Mouse (Mus musculus): ENCODE data around the gene Arhgap28. TPM values are rescaled to one million over a fixed set of nuclear protein-coding genes. Genes with fewer than 3 reads are reported as not detected.
A peak's percentile ranks its signal among the peaks of the same experiment; 100 is the strongest.

The Arhgap28 gene
- polyA plus RNA-seq, 1 experiment from 2014 or later = 13.1 TPM

- Histone ChIP-seq H3K27me3 (no peaks in the 10 kb centered on the region), H3K4me1 (replicated peaks) (no peaks in the 10 kb centered on the region), H3K9ac (no peak overlapping the region), H3K9me3 (no peaks in the 10 kb centered on the region), H3K4me2 (no peak overlapping the region), H3K36me3 (no peaks in the 10 kb centered on the region), H3K27ac (no peak overlapping the region), H3K4me3 (no peak overlapping the region)
- WGBS = 80% methylated on average over 7 of the region's 7 CpGs
- no peak for ATAC-seq (ENCODE audit: low FRiP score)
Measured at GRCm38 (mm10) chr17:67919959-67920358, 84.0 kb downstream of the Arhgap28 start.

- Histone ChIP-seq H3K9ac (no peak overlapping the region), H3K27me3 (no peaks in the 10 kb centered on the region), H3K4me1 (replicated peaks) (no peaks in the 10 kb centered on the region), H3K4me2 (no peak overlapping the region), H3K27ac (no peak overlapping the region), H3K9me3 (no peaks in the 10 kb centered on the region), H3K4me3 (no peak overlapping the region), H3K36me3 (no peaks in the 10 kb centered on the region)
- WGBS = 89% methylated on average over 7 of the region's 7 CpGs
- no peak for ATAC-seq (ENCODE audit: low FRiP score)
Measured at GRCm38 (mm10) chr17:67918201-67918600, 85.7 kb downstream of the Arhgap28 start.

- ATAC-seq (ENCODE audit: low FRiP score) = no peak
- no peaks in the 10 kb centered on the region for H3K4me1 ChIP-seq (replicated peaks)
- WGBS = 57% methylated on average over 2 of the region's 2 CpGs
- no peak overlapping the region for H3K27ac ChIP-seq
- no peak overlapping the region for H3K9ac ChIP-seq
- H3K4me3 ChIP-seq = no peak overlapping the region
- H3K4me2 ChIP-seq = no peak overlapping the region
- no peaks in the 10 kb centered on the region for H3K36me3 ChIP-seq
- no peaks in the 10 kb centered on the region for H3K27me3 ChIP-seq
- no peaks in the 10 kb centered on the region for H3K9me3 ChIP-seq
Measured at GRCm38 (mm10) chr17:67916901-67917300, 87.0 kb downstream of the Arhgap28 start.

GRCm38 (mm10) chr17:67912640-67913039 is 91.3 kb downstream of the Arhgap28 start:
- Histone ChIP-seq H3K4me1 (replicated peaks) (no peaks in the 10 kb centered on the region), H3K4me2 (no peak overlapping the region), H3K27ac (no peak overlapping the region), H3K9ac (no peak overlapping the region), H3K27me3 (no peaks in the 10 kb centered on the region), H3K36me3 (no peaks in the 10 kb centered on the region), H3K4me3 (no peak overlapping the region), H3K9me3 (no peaks in the 10 kb centered on the region)
- peak; percentile 63 for ATAC-seq (ENCODE audit: low FRiP score)
- WGBS = 61% methylated on average over 12 of the region's 12 CpGs

- WGBS = 85% methylated on average over 11 of the region's 11 CpGs
- Histone ChIP-seq H3K36me3 (no peaks in the 10 kb centered on the region), H3K4me2 (no peak overlapping the region), H3K4me3 (no peak overlapping the region), H3K27ac (no peak overlapping the region), H3K9me3 (no peaks in the 10 kb centered on the region), H3K27me3 (no peaks in the 10 kb centered on the region), H3K9ac (no peak overlapping the region), H3K4me1 (replicated peaks) (peaks cover under 1% of the 10 kb centered on the region; the same call in 1 of the 2 replicates)
- no peak for ATAC-seq (ENCODE audit: low FRiP score)
Measured at GRCm38 (mm10) chr17:67912051-67912450, 91.9 kb downstream of the Arhgap28 start.

GRCm38 (mm10) chr17:67908537-67908936 is 95.4 kb downstream of the Arhgap28 start:
- H3K9ac ChIP-seq = no peak overlapping the region
- WGBS = 89% methylated on average over 4 of the region's 4 CpGs
- ATAC-seq (ENCODE audit: low FRiP score) = no peak
- no peak overlapping the region for H3K4me2 ChIP-seq
- H3K4me1 ChIP-seq (replicated peaks) = peaks cover 5% of the 10 kb centered on the region
- no peak overlapping the region for H3K4me3 ChIP-seq
- no peaks in the 10 kb centered on the region for H3K36me3 ChIP-seq
- H3K27ac ChIP-seq = no peak overlapping the region
- no peaks in the 10 kb centered on the region for H3K9me3 ChIP-seq
- H3K27me3 ChIP-seq = no peaks in the 10 kb centered on the region

GRCm38 (mm10) chr17:67908137-67908536 is 95.8 kb downstream of the Arhgap28 start:
- no peak for ATAC-seq (ENCODE audit: low FRiP score)
- whole genome bisulfite sequencing = 87% methylated on average over 4 of the region's 4 CpGs
- Histone ChIP-seq H3K4me1 (replicated peaks) (peaks cover 5% of the 10 kb centered on the region), H3K36me3 (no peaks in the 10 kb centered on the region), H3K27ac (no peak overlapping the region), H3K4me3 (no peak overlapping the region), H3K9ac (no peak overlapping the region), H3K27me3 (no peaks in the 10 kb centered on the region), H3K4me2 (no peak overlapping the region), H3K9me3 (no peaks in the 10 kb centered on the region)

GRCm38 (mm10) chr17:67907532-67908054 is 96.3 kb downstream of the Arhgap28 start:
- H3K27me3 ChIP-seq = no peaks in the 10 kb centered on the region
- 87% methylated on average over 10 of the region's 10 CpGs for WGBS
- H3K36me3 ChIP-seq = no peaks in the 10 kb centered on the region
- no peak overlapping the region for H3K27ac ChIP-seq
- no peak for ATAC-seq (ENCODE audit: low FRiP score)
- no peak overlapping the region for H3K4me3 ChIP-seq
- H3K4me1 ChIP-seq (replicated peaks) = peaks cover 5% of the 10 kb centered on the region
- H3K9ac ChIP-seq = no peak overlapping the region
- no peak overlapping the region for H3K4me2 ChIP-seq
- H3K9me3 ChIP-seq = no peaks in the 10 kb centered on the region

GRCm38 (mm10) chr17:67906236-67906635 is 97.7 kb downstream of the Arhgap28 start:
- 70% methylated on average over 3 of the region's 3 CpGs for WGBS
- H3K4me2 ChIP-seq = no peak overlapping the region
- peaks cover 5% of the 10 kb centered on the region for H3K4me1 ChIP-seq (replicated peaks)
- no peak overlapping the region for H3K9ac ChIP-seq
- no peak for ATAC-seq (ENCODE audit: low FRiP score)
- no peak overlapping the region for H3K27ac ChIP-seq
- H3K9me3 ChIP-seq = no peaks in the 10 kb centered on the region
- no peaks in the 10 kb centered on the region for H3K27me3 ChIP-seq
- no peaks in the 10 kb centered on the region for H3K36me3 ChIP-seq
- H3K4me3 ChIP-seq = no peak overlapping the region

GRCm38 (mm10) chr17:67904315-67904944 is 99.5 kb downstream of the Arhgap28 start:
- peaks cover 8% of the 10 kb centered on the region for H3K4me1 ChIP-seq (replicated peaks)
- H3K4me2 ChIP-seq = no peak overlapping the region
- WGBS = 75% methylated on average over 14 of the region's 14 CpGs
- no peak for ATAC-seq (ENCODE audit: low FRiP score)
- no peaks in the 10 kb centered on the region for H3K36me3 ChIP-seq
- no peak overlapping the region for H3K4me3 ChIP-seq
- no peak overlapping the region for H3K27ac ChIP-seq
- no peaks in the 10 kb centered on the region for H3K9me3 ChIP-seq
- H3K9ac ChIP-seq = no peak overlapping the region
- no peaks in the 10 kb centered on the region for H3K27me3 ChIP-seq

GRCm38 (mm10) chr17:67902847-67903246 is 101.1 kb downstream of the Arhgap28 start:
- WGBS = 91% methylated on average over 4 of the region's 4 CpGs
- H3K36me3 ChIP-seq = no peaks in the 10 kb centered on the region
- ATAC-seq (ENCODE audit: low FRiP score) = no peak

GRCm38 (mm10) chr17:67901161-67901560 is 102.8 kb downstream of the Arhgap28 start:
- ATAC-seq (ENCODE audit: low FRiP score) = no peak
- no peak overlapping the region for H3K9ac ChIP-seq
- 72% methylated on average over 11 of the region's 11 CpGs for WGBS
- 0 out of 2 replicates have a peak, but pooled peaks cover 3% of the 10 kb centered on the region for H3K4me1 ChIP-seq (replicated peaks)
- no peaks in the 10 kb centered on the region for H3K27me3 ChIP-seq
- H3K36me3 ChIP-seq = no peaks in the 10 kb centered on the region
- no peaks in the 10 kb centered on the region for H3K9me3 ChIP-seq
- no peak overlapping the region for H3K27ac ChIP-seq
- H3K4me3 ChIP-seq = no peak overlapping the region
- no peak overlapping the region for H3K4me2 ChIP-seq

More at GRCm38 (mm10) chr17:67902847-67903246, 101.1 kb downstream of the Arhgap28 start:
- Histone ChIP-seq H3K27me3 (no peaks in the 10 kb centered on the region), H3K9ac (no peak overlapping the region), H3K4me3 (no peak overlapping the region), H3K27ac (no peak overlapping the region), H3K4me2 (no peak overlapping the region), H3K4me1 (replicated peaks) (peaks cover 8% of the 10 kb centered on the region), H3K9me3 (no peaks in the 10 kb centered on the region)

- WGBS = 90% methylated on average over 5 of the region's 5 CpGs
- no peak overlapping the region for H3K9ac ChIP-seq
- no peak for ATAC-seq (ENCODE audit: low FRiP score)
- no peak overlapping the region for H3K27ac ChIP-seq
- no peaks in the 10 kb centered on the region for H3K27me3 ChIP-seq
- no peak overlapping the region for H3K4me2 ChIP-seq
- 0 out of 2 replicates have a peak, but pooled peaks cover 3% of the 10 kb centered on the region for H3K4me1 ChIP-seq (replicated peaks)
- H3K4me3 ChIP-seq = no peak overlapping the region
- H3K36me3 ChIP-seq = no peaks in the 10 kb centered on the region
- no peaks in the 10 kb centered on the region for H3K9me3 ChIP-seq
Measured at GRCm38 (mm10) chr17:67899376-67899775, 104.5 kb downstream of the Arhgap28 start.
